Mouse (Mus musculus): Measurements from ENCODE around the gene Gm27021.

The Gm27021 gene

DNA sequence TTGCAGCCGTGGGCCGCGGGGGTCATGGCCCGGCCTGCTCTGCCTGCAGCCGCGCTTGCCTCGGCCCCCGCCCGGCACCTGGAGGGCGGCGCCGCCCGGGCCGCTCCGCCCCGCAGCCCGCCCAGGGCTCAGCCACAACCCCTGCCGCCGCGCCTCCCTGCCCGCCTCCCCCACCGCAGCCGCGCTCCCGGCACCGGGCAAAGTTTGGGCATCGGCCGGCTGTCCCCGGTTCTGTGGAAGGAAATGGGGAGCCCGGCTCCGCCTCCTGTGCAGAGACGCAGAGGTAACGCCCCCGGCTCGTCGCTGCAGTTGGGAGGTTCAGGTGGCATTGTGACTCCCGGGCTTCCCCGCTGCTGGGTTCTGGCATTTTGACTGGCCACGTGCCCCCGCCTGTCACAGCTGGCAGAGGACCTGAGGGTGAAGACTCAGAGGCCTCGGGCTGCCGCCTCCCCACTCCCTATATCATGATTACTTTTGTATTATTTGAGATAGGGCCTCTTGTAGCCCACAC, 33.5 kb downstream of the Gm27021 start:
- peak; percentile 57 for DNase-seq

DNA sequence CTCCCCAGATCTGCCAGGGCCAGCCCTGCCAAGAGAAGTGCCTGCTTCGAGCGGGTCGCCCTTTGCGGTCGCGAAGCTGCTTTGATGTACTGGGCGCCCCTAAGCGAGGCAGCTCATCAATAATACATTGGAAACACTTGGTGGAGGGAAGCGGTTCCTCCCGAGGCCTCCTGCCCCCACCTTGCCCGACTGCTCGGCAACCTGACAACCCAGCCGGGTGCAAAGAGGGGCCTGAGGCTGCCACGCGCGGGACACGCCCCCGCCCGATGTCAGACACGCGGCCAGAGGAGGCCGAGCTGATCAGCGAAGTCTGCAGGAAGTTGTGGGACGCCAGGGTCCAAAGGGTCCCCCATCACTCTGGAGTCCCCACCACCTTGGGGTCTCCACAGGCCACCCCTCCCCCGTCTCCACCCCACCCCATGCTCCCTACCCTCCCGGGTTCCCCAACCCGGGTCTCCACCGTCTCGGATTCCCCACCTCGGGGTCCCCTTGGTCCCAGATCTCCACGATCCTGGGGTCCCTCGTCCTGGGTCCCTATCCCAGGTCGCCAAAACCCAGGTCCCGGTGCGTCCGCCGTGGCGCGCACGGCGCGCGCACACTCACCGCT, 34.1 kb downstream of the Gm27021 start:
- DNase-seq: no peak

DNA sequence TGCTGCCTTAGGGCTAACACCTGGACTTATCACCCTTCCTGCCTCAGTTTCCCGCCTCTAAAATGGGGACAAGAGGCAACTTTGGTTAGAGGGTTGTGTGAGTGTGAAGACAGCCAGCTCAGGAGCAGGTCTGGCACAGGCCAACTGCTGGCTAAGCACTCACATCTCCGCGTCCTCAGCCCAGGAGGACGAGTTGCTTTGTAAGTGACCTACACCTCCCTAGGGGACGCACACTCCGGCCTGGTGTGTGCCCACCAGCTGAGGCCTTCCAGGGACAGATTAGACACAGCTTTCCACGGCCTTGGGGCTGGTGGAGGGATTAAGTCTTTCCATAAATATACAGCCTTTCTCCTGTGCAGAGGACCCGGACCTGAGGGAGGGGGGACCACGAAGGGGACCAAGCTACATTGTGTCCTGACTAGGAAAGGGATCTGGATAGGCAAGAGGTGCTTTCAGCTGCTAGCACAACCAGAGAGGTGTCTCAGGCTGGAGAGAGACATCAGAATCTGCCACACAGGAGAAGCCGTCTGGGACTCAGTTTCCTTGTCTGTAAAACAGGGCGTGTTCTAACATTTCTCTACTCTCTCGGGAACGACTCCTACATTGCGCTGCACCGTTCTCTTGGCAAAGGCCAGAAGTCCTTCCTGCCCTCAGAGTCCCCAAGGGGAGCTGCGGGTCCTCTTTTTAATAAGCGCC, 34.8 kb downstream of the Gm27021 start:
- no peak for DNase-seq

DNA sequence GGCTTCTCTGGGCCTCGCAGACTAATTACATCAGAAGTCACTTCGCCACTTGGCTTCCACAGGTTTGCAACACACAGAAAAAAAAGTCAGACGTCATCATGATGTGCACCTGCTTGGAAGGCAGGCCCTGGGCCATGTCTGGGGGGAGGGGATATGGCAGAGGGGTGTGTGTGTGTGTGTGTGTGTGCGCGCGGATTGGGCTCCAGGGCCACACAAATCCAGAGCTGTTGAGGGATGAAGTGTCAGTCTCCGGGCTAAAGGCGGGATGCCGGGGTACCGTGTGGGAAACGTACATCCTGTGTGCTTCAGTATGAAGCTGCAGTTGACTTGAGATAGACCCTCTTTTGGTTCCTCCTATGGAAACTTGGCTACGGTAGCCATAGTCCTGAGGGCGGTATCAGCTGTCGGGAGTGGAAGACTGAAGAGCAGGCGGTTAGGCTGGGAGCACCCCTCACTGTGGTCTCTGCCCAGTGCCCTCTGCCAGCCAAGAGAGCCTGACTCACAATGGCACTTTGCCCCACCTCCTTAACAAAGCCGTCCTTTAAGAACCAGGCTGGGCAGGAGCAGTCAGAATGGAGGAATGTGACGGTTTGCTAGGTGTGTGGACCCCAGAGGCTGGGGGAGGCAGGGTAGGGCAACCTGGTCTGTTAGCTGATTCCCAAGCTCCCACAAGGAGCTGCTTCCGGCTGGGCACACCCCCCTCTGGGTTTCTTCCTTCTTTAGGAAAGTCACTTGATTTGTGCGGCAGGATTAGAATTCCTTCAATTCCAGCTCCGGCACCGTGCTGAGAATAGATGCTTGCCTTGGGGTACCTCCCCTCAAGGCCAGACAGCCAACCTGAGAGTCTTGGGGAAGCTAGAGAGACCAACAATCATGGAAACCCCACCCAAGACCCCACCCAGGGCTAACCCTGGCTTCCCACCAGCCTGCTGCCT, 36.2 kb downstream of the Gm27021 start:
- DNase-seq: no peak

DNA sequence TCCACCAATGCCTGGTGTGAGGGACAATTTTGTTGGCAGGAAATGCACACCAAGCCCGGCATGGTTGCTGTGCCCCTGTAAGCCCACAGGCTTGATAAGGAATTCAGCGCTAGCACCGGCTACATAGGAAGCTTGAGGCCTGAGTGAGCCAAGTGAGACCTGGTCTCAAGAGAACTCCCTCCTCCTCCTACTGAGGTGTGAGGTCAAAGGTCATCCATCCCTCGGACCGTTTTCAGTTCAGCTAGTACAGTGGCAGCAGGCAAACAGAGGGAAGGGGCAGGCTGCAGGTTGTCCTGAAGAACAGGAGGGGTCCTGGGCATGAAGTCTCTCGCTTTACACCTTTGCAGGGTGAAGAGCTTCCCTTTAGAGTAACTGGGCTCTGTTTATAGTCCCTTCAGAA, 37.0 kb downstream of the Gm27021 start:
- no peak for DNase-seq

DNA sequence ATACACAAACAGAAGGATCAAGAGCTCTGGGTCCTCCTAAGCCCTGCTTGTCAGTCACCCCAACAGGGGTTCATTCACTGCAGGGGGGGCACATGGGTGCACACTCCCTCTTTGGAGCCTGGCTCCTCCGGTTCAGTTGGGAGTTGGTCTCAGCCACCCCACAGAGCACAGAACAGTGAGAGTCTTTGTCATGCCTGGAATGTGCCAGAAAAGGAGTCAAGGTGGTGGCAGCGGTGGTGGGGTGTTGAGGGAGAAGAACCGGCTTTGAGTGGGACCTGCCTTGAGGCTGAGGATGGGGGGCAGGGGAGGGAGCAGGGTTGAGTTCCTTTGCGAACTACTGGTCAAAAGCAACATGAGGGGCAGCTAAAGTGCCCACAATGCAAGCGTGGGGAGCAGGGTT, 37.8 kb downstream of the Gm27021 start:
- no peak for DNase-seq

DNA sequence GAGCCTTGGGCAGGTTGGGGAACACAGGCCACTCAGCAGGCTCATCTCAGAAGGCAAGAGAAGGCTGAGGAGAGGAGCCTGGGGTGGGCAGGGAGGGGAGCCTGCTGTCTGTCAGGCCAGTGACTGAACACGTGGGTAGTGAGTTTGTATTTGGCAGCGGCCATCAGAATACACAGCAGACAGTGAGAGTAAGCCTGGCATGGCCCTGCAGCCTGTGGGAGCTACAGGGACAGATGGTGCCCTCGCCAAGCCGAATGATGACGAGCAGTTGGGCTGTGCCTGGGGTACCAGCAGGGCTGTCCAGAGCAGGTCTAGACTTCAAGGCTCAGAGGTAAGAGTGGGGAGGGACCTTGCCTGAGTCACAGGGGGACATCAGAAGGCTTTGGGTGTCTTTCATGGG, 40.6 kb downstream of the Gm27021 start:
- DNase-seq: no peak

DNA sequence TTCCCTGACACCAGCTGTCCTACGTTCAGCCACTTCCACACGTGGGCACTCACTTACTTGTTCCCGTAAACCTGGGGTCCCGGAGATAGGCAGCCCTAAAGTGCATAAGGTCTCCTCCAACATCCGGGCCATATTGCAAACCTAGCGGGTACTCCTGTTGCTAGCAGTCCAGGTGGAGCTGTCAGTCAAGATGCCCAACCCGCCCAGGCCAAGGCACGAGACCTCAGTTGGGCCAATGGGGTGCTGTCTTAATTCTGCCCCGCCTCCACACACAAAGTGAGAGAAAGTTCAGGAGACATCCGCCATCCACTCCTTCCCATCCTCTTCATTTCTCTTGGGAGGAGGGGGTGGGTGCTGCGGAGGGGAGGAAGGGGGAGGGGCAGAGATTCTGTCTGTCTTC, 41.4 kb downstream of the Gm27021 start:
- no peak for DNase-seq

DNA sequence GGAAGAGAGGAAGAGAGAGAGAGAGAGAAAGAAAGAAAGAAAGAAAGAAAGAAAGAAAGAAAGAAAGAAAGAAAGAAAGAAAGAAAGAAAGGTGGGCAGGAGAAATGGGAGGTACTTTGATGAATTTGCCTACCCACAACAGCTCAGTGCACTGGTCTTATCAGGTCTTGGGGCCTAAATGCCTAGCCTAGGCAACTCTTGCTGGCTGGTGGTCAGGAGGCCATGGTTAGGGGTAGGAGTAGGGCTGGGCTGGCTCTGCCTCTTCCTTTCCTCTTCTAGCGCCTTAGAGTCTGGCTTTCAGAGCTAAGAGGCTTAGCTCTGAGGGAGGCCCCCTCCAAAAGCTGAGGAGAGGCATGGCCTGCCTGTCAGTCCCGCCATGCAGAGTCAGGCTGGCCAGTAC, 44.3 kb downstream of the Gm27021 start:
- DNase-seq: no peak

DNA sequence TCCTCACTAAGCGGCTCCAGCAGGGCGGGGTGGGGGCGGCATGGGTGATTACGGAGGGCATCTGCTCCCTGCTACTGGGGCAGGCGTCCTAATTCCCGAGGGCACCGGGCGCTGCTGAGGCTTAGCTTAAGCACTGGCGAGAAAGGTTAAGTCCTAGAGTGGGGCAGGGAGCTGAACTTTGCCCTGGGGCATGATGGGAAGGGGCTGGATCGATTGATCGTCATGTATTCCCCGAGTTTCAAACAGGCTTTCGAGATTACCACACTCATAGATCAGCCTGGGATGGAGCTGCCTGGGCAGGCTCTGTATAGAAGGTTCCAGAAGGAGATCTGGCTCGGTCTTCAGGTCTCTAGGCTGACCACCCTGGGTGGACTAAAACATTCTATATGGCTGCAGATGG, 45.7 kb downstream of the Gm27021 start:
- no peak for DNase-seq

DNA sequence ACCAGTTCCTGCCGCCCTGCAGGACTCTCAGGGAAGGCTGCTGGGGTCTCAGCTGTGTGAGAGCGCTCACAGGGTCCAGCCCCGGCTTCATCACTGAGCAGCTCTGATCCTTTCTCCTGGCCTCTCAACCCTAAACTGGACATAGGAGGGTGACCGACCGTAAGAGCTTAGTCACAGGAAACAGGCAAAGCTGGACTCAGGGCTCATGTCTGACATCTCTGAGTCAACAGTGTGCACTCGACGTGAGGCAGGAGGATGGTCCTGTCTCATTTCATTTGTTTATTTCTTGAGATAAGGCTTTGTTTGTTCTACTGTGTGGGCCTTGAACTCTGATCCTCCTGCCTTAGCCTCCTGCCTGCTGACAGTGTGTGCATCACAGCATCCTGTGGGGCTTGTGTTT, 47.4 kb downstream of the Gm27021 start:
- no peak for DNase-seq

DNA sequence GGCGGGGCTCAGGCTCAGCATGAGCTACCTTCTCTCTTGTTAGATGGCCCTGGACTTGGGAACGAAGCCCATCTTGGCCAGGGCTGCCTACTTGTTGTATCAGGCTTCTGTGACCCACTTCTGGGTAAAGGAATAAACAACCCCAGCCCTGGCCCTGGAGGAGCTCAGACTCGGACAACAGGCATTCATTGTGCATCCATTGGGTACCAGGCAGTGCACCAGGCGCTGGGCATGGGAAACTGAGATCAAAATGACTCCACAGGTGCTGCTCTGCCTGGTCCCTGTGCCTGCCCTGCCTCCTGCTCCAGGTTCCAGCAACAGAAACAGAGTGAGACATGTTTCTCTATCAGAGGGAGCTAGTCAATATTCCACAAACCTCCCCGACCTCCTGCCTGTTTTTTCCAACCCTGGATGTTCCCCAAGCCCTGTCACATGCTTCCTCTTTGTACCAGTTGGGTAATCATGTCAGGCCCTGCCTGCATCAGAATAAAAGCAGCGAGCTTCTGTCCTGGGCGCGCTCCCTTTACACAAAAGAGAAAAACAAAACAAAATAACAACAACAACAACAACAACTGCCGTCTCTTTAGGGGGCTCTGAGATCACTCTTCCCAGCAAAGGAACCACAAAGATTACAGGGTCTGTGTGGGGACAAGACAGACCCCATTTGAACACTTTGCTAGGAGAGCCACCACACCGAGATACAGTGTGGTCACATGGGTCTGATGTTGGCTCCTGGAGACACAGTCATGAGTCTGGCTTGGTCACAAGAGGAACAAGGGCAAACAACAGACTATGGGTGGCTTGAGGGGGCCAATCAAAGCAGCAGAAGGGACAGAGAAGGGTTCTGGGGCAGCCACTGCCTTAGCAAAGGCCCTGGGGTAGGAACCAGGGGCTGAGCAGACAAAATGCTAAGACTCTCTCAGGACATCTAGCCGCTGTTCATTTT, 48.4 kb downstream of the Gm27021 start:
- DNase-seq: no peak

DNA sequence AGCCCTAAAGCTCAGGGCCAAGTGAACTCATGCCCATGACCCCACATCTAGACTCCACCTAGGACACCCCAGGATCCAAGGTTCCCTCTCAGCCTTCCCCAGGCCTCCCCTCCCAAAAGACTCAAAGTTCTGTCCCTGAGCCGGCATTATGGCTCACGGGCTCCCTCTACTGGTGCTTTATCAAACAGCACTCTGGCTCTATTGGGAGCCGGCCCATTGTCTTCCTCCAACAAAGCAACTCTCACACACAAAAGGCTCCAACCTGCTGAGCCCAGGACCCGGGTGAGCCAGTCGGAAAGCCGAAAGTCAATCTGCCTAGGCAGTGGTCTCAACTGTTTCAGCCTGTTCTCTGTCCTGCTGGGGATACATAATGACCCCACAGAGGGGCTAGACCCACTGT, 49.8 kb downstream of the Gm27021 start:
- peak; percentile 68 for DNase-seq

DNA sequence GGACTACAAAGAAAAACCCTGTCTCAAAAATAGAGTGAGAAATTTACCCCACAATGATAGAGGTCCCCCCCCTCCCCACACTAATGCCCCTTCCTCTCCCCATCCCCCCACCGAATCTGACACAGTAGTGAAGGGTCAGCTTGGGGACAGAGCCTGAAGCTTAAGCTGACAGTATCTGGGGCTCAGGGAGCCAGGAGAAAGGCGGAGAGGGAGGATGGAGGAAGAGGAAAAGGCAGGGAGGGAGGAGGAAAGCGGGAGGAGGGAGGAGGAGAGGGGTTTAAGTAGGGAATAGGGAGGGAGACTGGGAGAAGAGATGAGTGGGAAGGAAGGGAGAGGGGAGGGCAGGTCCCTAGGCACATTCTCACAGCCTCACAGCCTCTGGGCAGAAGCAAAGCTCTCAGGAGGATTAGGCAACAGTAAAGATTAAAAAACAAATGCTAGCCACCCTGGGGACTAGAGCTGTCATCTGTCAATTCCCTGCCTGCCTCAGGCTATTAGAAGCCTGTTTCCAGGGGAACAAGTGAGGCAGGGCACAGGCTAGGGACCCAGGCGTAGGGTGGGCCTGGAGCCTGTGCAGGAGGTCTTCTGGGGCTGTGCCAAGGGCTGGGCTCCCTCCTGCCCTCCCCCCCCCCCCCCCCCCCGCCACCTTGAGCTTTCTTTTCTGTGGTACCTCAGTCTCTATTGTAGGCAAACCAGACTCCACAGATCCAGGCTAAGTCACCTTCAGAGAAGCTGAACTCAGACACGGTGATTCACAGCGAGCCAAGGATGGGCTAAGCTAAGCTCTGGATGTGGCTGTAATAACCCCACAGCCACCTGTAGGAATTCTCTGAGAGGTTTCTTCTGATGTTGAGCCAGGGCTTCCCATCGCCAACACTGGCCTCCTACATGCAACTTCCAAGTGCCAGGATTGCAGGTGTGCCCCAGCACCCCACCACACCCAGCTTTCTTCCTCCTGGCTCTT, 50.9 kb downstream of the Gm27021 start:
- DNase-seq: no peak

DNA sequence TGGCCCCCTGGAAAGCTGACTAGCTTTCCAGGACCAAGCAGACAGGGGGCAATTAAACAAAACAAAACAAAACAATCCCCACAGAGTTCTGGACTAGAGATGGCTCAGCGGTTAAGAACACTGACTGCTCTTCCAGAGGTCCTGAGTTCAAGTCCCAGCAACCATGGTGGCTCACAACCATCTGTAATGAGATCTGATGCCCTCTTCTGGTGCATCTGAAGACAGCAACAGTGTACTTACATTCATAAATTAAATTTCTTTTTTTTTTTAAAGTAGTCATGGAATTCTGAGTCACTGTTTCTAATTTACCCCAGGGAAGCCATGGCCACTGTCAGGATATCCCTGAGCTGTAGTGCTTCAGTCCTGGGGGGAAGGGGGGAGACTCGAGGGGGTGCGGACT, 53.4 kb downstream of the Gm27021 start:
- no peak for DNase-seq

DNA sequence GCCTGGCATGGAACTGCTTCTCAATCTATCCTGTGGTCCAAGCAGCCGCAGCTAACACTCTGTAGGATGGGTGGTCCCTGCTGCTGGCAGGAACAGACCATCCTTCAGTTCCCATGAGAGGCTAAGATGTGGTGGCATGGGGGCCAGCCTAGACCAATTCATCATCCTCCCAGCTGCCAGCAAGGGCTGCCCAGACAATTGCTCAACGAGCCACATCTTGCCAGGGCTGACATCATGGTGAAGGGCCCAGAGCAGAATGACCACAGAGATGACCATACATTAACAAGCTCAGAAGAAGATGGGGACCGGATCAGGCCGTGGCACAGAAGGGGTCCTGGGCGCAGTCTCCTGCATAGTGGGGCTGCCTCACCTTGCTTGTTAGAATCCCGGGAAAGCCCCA, 57.1 kb downstream of the Gm27021 start:
- DNase-seq: no peak

DNA sequence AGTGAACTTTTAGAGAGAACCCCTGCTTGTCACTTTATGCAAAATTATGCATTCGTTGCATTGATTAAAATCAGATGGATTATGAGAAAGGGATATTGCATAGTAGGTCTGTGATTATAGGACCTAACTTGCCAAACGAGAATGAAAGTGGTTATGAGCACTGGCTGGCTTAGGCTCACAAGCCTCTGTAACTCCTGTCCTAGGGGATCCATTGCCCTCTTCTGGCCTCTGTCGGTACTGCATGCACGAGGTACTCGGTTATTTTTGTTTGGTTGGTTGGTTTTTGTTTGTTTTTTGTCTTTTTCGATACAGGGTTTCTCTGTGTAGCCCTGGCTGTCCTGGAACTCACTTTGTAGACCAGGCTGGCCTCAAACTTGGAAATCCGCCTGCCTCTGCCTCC, 60.0 kb downstream of the Gm27021 start:
- DNase-seq: peak; percentile 77

DNA sequence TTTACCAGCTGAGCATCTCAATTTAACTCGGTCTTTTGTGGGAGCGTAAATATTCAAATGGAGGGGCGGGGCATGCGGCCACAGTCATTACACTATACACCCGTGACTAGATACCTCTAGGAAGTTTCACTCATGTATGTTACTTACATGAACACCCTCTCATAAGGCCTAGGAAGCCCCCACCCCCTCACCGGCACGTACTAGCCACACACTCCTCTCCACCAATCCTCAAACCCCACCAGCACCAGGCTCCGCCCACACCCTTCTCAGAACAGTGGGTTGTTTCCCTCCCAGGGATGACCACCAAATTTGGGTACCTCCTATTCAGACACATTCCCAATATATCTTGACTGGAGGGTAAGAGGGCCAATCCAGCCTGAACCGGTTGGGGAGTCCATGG, 60.4 kb downstream of the Gm27021 start:
- no peak for DNase-seq

DNA sequence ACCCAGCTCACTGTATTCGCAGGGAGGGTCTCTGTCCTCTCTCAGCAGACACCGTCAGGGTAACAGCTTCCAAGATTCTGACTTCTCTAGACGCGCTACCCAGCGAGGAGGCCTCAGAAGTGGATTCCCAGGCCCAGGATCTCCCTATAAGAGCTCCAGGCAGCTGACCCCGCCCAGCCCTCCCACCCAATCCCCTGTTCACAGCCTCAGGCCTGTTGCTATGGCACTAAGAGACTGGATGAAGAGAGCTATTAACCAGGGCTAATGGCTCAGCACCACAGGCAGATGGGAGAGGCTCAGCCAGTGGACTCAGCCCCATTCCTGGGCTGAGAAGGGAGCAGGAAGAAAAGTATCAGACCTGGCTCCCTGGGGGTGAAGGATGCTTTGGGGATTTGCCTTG, 65.2 kb downstream of the Gm27021 start:
- no peak for DNase-seq

DNA sequence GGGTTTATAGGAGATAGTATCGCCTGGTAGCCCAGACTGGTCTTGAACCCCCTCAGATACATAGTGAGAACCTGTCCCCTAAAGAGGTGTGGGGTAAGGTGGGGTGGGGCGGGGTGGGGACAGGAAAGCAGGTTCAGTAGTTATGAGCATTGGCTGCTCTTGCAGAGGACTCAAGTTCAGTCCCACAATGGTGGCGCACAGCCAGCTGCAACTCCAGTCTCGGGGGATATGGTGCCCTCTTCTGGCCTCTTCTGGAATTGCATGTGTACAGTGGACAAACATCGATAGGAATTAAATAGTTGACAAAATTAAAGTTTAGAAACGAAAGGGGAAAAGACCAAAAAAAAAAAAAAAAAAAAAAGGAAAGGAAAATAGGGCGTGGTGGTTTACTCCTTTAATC, 68.4 kb downstream of the Gm27021 start:
- DNase-seq: peak; percentile 77

DNA sequence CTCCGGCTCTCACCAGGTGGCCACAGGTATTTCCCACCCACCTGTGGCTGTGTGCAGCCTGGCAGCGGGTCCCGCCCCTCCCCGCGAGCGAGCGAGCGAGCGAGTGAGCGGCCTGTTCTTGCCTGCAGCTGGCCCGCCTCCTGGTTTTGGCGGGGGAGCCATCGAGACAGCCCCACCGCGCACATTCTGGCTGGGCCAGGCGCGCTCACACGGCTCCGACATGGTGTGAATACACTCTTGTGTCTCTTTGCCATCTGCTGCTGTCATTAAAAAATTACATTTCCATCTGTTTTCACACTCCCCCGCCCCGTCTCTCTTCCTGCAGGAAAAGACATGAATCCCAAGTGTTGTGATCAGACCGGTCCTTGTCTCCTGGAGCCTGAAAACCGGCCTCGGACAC, 69.3 kb downstream of the Gm27021 start:
- DNase-seq: no peak
